Comparison of ENCODE assay signal across 8 mouse cellular contexts in genomic region chr5:35713649-35714354, GRCm38 (mm10). TPM values are rescaled to one million over a fixed set of nuclear protein-coding genes. Genes with fewer than 3 reads are reported as not detected.
DNase-seq lines count a peak whose midpoint lies in the region; ATAC-seq and TF ChIP-seq lines count a peak whose summit lies in the region.

No protein-coding gene starts in this region.

- no peak overlapping the region for H3K4me3 ChIP-seq in heart, embryonic 10.5 days
- no peak overlapping the region for H3K4me3 ChIP-seq in kidney, postnatal 0 days (replicated peaks; ENCODE audit: low read depth, low read length)
- H3K4me3 ChIP-seq in liver, embryonic 13.5 days (replicated peaks) = no peak overlapping the region

- TF ChIP-seq CTCF in kidney, postnatal 0 days (IDR thresholded peaks at IDR 0.05; ENCODE audit: low read depth) = peak; percentile 97

- DNase-seq in A20 (ENCODE audit: low read depth, low spot score) = peak; percentile 47
- peak; percentile 67 for DNase-seq in adrenal gland, adult 8-10 months
- peak; percentile 73 for DNase-seq in embryo, embryonic 11.5 days (ENCODE audit: low read depth, low spot score)
- DNase-seq in heart, embryonic 10.5 days (ENCODE audit: low spot score) = peak; percentile 90
- DNase-seq in kidney, postnatal 0 days (ENCODE audit: low spot score) = peak; percentile 94
- peak; percentile 28 for DNase-seq in liver, embryonic 13.5 days
- peak; percentile 76 for DNase-seq in neural tube, embryonic 10.5 days (ENCODE audit: extremely low spot score, low spot score)
- DNase-seq in thymus, postnatal 0 days (ENCODE audit: low spot score) = peak; percentile 79

- H3K9me3 ChIP-seq in heart, embryonic 10.5 days = no peaks in the 10 kb centered on the region
- H3K9me3 ChIP-seq in kidney, postnatal 0 days (replicated peaks; ENCODE audit: low read length) = no peaks in the 10 kb centered on the region
- no peaks in the 10 kb centered on the region for H3K9me3 ChIP-seq in liver, embryonic 13.5 days (replicated peaks)

- 51% methylated on average over 13 of the region's 13 CpGs for WGBS in heart, embryonic 10.5 days
- 52% methylated on average over 13 of the region's 13 CpGs for WGBS in kidney, postnatal 0 days
- 47% methylated on average over 13 of the region's 13 CpGs for WGBS in liver, embryonic 13.5 days (ENCODE audit: insufficient replicate concordance)

- no peak overlapping the region for H3K4me2 ChIP-seq in kidney, postnatal 0 days (ENCODE audit: low read length)
- H3K4me2 ChIP-seq in liver, embryonic 13.5 days = no peak overlapping the region

- no peak overlapping the region for H3K9ac ChIP-seq in kidney, postnatal 0 days (ENCODE audit: low read depth, low read length)
- no peak overlapping the region for H3K9ac ChIP-seq in liver, embryonic 13.5 days

- peaks cover 33% of the 10 kb centered on the region; the same call in 1 of the 2 replicates for H3K27me3 ChIP-seq in heart, embryonic 10.5 days (ENCODE audit: insufficient read depth, poor library complexity, severe bottlenecking)
- no peaks in the 10 kb centered on the region for H3K27me3 ChIP-seq in kidney, postnatal 0 days (ENCODE audit: insufficient read depth, low read length)
- H3K27me3 ChIP-seq in liver, embryonic 13.5 days = no peaks in the 10 kb centered on the region

- H3K4me1 ChIP-seq in heart, embryonic 10.5 days = peaks cover 11% of the 10 kb centered on the region
- H3K4me1 ChIP-seq in kidney, postnatal 0 days (replicated peaks; ENCODE audit: insufficient read depth, low read length) = no peaks in the 10 kb centered on the region
- H3K4me1 ChIP-seq in liver, embryonic 13.5 days (replicated peaks) = no peaks in the 10 kb centered on the region

- peaks cover 14% of the 10 kb centered on the region; the same call in 1 of the 2 replicates for H3K36me3 ChIP-seq in heart, embryonic 10.5 days
- peaks cover 17% of the 10 kb centered on the region; the same call in 1 of the 2 replicates for H3K36me3 ChIP-seq in kidney, postnatal 0 days (ENCODE audit: insufficient read depth, low read length)
- H3K36me3 ChIP-seq in liver, embryonic 13.5 days = no peaks in the 10 kb centered on the region

- ATAC-seq in kidney, postnatal 0 days (replicated peaks; ENCODE audit: low FRiP score, low read depth) = peak; percentile 85
- peak; percentile 45; the same call in 1 of the 2 replicates for ATAC-seq in liver, embryonic 13.5 days (ENCODE audit: low read depth)

- no peak overlapping the region for H3K27ac ChIP-seq in heart, embryonic 10.5 days
- no peak overlapping the region for H3K27ac ChIP-seq in kidney, postnatal 0 days
- no peak overlapping the region for H3K27ac ChIP-seq in liver, embryonic 13.5 days

RNA-seq across cellular contexts. Expression of gene Sh3tc1, which starts 26.0 kb away (rescaled TPM):
- total RNA-seq in adrenal gland, adult 8-10 months (2022) = 10 to 100 TPM; 34.2 to 35.9 (median 35.1) TPM
- polyA plus RNA-seq in heart, embryonic 10.5 days (2016; fragmentation: Nextera tagmentation; extraction: Ambion mirVana) = 7.8 and 13.1 TPM in 2 replicates
- 19.0 and 21.4 TPM in 2 replicates for polyA plus RNA-seq in kidney, postnatal 0 days (2015; fragmentation: Nextera tagmentation; extraction: Ambion mirVana)
- 2.1 TPM in 2 replicates for polyA plus RNA-seq in liver, embryonic 13.5 days (2015; fragmentation: Nextera tagmentation; extraction: Ambion mirVana)
- polyA plus RNA-seq in thymus, postnatal 0 days (2015; fragmentation: Nextera tagmentation; extraction: Ambion mirVana) = 2.1 and 2.2 TPM in 2 replicates

RNA-seq across cellular contexts. Expression of gene Htra3, which starts 34.2 kb away (rescaled TPM):
- total RNA-seq in adrenal gland, adult 8-10 months (2022) = 100 to 1,000 TPM in 1 of 4 experiments, 10 to 100 TPM in 3; 21.3 to 114 (median 48.7) TPM
- 4.6 and 7.2 TPM in 2 replicates for polyA plus RNA-seq in heart, embryonic 10.5 days (2016; fragmentation: Nextera tagmentation; extraction: Ambion mirVana)
- 22.4 and 24.6 TPM in 2 replicates for polyA plus RNA-seq in kidney, postnatal 0 days (2015; fragmentation: Nextera tagmentation; extraction: Ambion mirVana)
- 1.0 and 1.3 TPM in 2 replicates for polyA plus RNA-seq in liver, embryonic 13.5 days (2015; fragmentation: Nextera tagmentation; extraction: Ambion mirVana)
- polyA plus RNA-seq in thymus, postnatal 0 days (2015; fragmentation: Nextera tagmentation; extraction: Ambion mirVana) = 8.9 and 10.4 TPM in 2 replicates

RNA-seq across cellular contexts. Expression of gene Ablim2, which starts 43.9 kb away (rescaled TPM):
- 10 to 100 TPM in 2 of 4 experiments, 1 to 10 TPM in 2; 4.4 to 21.5 (median 11.4) TPM for total RNA-seq in adrenal gland, adult 8-10 months (2022)
- polyA plus RNA-seq in heart, embryonic 10.5 days (2016; fragmentation: Nextera tagmentation; extraction: Ambion mirVana) = 1.7 and 2.6 TPM in 2 replicates
- 3.2 and 3.9 TPM in 2 replicates for polyA plus RNA-seq in kidney, postnatal 0 days (2015; fragmentation: Nextera tagmentation; extraction: Ambion mirVana)
- polyA plus RNA-seq in liver, embryonic 13.5 days (2015; fragmentation: Nextera tagmentation; extraction: Ambion mirVana) = 0.03 and 0.18 TPM in 2 replicates
- 0.74 and 0.91 TPM in 2 replicates for polyA plus RNA-seq in thymus, postnatal 0 days (2015; fragmentation: Nextera tagmentation; extraction: Ambion mirVana)

Comparison
In these comparisons a context has a peak if more than half of its experiments do, and no peak if none do; other contexts are left out.
1. DNase-seq: peak in every context shown above with its lines; median percentile 94 in kidney, postnatal 0 days; 90 in heart, embryonic 10.5 days; 79 in thymus, postnatal 0 days; 76 in neural tube, embryonic 10.5 days; 73 in embryo, embryonic 11.5 days; 67 in adrenal gland, adult 8-10 months; 47 in A20; 28 in liver, embryonic 13.5 days.